Mouse (Mus musculus) left cerebral cortex, postnatal 10 days (tissue): ENCODE measurements at regions not wholly inside any gene's neighbourhood (a gene's known extent, or its start where the extent isn't known, plus 50 kb on each side); places are given as distances from the start of the nearest gene placed in this dataset.

Experiments used
- DNase-seq, 2 experiments: peaks; one replicate each; pipeline ENCODE4 v3.0.0; 2021 to 2022; ENCODE audit warnings: low spot score in 2 of 2, mixed read lengths in 1 of 2; ENCODE audit errors: extremely low spot score in 1 of 2
- intact Hi-C: fragments of 180-260 bp; cut with DNase I; formaldehyde crosslinking; loops from one replicate; pipeline ENCODE4 v1.15.1; 2025

DNA sequence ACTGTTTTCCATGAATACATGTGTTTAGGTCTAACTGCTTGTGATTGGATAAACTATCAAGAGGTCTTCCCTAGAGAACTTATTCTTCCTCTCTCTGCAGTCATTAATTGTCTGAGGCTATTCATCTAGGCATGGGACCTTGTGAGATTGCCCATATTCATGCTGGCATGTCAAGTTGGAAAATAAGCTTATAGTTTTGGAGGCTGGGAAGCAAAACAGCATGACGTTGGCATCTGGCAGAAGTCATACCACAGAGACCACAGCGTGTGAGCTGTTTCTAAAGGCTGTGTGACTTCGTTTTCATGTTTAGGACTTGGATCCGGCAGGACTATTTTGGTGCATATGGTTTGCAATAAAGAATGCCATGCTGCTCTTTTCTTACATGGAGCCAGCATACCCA, 185.5 kb upstream of the Cblb start:
- no peak for DNase-seq
- intact Hi-C loops, result no loop called here

DNA sequence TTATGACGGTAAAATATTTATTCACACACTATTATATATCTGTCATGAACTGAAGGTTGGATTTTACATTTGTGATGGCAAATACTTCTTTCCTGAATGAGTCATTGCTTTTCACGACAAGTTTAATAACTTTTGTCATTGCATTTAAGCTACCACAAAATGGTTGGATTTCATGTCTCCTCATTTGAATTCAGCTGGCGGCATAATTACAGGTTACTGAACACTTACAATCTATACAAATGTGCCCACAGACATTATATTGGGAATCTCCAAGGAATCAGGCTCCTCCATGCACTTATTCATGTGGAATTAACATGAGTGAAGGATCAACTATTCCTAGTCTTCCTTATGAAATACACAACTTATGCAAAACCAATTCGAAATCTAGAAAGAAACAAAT, 150.3 kb upstream of the Cblb start:
- DNase-seq, result no peak
- intact Hi-C loops, result no loop called here

DNA sequence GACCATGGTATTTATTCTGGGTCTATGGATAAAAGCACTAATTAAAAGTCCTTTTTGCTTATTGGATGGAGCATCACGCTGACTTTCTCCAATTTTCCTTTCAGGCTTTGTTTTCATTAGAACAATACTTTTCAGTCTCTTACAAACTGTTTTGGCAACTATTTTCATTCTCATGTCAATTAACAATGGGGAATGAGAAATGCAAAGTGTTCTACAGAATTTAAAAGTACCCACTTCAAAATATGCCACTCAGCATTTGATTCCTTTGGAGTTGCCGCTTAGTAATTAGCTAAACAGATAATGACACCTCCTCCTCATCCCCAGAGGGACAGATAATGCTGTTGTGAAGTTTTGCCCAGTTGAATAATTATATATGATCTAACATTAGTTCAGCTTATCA, 149.9 kb upstream of the Cblb start:
- DNase-seq, result no peak
- intact Hi-C loops, result no loop called here

DNA sequence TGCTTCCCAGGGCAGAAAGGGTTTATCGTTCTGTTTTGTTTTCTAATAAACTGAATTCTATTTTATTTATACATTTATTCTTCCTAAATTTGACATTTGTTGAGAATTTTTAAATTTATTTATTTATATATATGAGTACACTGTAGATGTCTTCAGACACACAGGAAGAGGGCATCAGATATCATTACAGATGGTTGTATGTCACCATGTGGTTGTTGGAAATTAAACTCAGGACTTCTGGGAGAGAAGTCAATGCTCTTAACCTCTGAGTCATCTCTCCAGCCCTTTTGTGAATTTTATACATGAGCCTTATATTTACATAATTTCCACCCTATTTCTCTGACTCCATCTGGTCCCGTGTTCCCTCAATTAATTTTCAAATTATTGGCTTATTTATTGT, 147.2 kb upstream of the Cblb start:
- intact Hi-C loops, result no loop called here
- DNase-seq, result no peak

GRCm38 (mm10) chr16:51887496-51887895, 143.5 kb upstream of the Cblb start:
- no peak for DNase-seq
- intact Hi-C loops, result no loop called here

DNA sequence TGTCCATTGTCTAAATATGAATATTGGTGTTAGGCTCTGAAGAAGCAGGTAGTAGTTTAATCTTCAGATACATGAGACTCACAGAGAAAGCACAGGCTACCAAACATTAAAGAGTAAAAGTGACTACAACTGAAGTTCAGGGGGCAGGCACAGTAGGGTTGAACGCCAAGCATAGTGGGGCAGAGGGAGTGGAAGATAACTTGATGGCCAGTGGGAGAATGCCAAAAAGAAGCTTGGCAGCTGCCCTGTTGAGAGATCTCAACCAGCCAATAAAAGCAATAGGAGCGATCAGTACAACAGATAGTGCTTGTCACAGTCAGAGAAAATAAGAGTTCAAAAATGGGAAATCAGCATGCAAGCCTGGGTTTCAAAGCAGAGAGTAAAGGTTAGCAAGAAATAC, 125.4 kb upstream of the Cblb start:
- intact Hi-C loops, result no loop called here
- no peak for DNase-seq

DNA sequence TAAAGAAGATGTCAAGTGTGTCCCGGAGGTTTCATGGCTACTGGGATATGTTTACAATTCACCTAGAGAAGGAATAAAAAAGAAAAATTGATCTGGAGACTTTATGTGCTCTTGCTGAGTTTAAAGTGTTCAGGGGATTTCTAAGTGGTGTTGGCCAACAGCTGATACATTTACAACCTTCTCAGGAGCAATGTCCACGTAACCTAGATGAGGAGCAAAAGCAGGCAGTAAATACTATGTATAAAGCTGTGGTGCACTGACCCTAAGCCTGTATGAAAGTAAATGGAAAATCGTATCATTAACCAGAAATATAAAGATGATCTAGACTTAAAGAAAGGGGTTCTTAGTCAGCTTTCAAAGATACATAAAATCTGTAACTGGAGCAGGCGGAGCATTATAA, 124.3 kb upstream of the Cblb start:
- no peak for DNase-seq
- intact Hi-C loops, result no loop called here

DNA sequence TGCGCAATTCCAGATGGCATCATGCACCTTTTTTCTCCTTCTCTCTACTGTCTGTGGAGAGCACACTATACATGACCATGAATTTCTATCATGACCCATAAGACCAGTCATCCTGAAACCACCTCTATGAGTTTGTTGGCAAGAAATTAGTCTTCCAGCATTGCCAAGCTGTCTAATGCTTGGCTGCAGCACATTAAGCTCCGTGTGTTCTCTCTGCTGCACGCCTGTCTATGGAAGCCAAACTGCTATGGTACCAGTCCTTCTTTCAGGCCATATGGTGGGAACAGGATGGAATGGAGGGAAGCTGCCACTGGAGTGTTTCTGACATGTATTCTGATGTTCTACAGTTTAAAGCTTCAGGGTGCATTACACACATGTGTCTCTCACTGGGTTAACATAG, 121.0 kb upstream of the Cblb start:
- no peak for DNase-seq
- intact Hi-C loops, result no loop called here

DNA sequence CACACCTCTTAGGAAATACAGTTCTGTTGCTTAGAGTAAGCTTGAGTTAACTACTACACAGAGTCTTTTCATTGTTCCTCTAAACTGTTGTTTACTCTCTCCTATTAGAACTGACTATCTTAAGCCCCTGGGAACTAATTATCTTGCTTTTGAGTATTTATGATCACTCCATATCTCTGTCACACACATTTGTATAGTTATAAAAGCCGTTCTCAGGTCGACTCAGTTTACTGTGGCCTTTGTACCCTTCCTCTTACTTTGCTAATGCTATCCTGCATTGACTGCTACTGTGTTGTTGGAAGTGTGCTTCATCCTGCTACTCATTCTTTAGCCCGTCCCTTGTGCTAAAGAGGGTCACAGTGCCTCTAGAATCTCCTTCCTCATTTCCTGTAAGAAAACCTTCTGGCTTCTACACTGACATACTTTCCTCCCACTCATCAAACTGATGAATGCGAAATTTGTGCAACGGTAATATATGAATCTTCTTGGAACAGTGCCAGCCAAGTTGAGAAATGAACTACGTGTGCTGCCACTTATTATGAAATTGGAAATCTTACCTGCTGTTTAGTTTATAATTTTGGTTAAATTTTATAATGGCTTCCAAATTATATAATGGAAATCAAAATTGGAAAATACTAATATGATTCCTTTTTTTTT, 119.8 kb upstream of the Cblb start:
- intact Hi-C loops, result no loop called here
- DNase-seq, result no peak

DNA sequence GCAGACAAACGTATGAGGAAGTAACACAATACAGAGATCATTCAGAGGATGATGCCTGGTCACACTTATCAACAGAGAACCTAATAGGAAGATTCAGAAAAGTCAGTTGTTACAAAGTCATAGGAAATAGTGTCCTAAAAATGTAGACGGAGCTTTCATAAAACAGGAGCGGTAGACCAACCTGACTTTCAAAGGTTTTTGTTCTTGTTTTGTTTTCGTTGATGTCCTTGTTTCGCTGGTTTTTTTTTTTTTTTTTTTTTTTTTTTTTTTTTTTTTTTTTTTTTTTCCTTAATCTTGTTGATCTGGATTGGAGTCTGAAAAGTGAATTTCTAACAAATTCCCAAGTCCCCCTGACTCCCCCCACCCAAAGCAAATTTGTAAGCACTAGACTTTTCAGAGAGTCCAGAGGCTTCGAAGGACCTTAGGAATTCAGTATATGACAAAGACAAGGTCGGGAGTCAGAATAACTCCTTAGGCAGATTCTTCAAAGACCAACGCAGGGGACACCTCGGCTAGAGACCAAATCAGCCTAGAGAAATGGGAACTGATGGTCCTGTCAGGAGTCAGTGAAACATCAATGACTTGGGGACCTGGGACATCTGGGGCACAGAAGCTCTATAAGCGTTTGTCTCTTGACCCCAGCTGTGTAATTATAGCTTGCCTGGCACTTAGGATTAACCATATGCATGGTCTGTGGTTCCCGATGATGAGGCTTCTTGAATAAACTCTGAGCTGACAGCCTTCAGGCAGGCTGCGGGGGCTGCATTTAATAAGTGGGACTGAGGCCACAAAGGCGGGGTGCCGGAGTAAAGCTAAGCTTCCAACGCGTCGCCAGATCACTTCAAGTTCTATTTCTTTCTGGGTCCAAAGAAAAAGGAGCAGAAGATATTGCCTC, 115.7 kb upstream of the Cblb start:
- intact Hi-C loops, result no loop called here
- no peak for DNase-seq

DNA sequence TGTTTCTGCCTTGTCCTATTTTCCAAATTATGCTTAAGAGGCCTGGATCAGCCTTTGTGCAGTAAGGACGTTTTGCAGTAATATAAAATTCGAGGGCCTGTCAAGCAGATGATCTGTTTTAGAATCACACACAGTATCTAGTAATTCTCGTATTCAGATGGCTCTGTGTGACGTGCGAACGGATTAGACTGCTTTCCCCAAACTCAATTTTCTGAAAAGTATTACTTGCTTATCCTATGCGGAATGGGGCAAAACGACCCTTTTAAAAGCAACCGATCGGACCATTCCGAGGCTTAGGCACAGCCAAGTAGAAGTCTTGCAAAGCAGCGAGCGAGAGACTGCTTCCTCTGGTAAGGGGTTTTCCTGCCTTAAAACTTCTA, 115.1 kb upstream of the Cblb start:
- no peak for DNase-seq
- intact Hi-C loops, result no loop called here

DNA sequence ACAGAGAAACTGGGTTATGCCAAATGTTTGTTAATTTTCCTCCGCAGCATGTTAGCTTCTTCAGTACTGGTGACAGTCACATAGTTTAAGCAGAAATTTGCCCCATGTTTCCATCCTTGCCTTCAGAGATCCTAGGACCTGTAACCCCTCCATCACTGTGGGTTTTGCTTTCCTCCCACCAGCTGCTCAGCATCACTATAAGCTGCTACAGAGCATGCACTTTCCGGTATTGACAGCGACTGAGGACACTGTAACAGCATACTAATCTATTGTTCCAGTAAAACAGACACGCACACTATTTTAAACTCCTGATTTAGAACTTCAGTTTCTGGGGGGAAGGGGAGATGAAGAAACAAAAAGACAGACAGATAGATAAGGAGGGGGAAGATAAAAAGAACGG, 114.7 kb upstream of the Cblb start:
- intact Hi-C loops, result no loop called here
- DNase-seq, result no peak

DNA sequence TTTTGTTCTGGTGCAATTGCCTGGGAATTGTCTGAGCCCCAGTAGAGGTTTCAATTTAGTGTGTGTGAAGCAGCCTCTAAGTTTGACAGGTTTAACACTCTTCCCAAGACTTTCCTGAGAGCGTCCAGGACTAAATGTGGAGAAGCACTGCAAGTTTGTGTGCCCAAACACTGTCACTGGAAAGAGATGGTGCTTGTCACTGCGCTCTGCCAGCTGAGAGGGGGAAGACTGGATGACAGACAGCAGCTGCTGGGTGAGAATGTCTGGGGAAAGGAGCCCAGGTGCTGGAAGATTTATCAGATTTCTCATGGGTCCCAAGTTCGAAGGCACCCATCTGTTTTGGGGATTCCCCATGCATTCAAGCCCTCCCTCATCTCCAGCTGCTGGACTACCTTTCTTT, 114.2 kb upstream of the Cblb start:
- intact Hi-C loops, result no loop called here
- no peak for DNase-seq

DNA sequence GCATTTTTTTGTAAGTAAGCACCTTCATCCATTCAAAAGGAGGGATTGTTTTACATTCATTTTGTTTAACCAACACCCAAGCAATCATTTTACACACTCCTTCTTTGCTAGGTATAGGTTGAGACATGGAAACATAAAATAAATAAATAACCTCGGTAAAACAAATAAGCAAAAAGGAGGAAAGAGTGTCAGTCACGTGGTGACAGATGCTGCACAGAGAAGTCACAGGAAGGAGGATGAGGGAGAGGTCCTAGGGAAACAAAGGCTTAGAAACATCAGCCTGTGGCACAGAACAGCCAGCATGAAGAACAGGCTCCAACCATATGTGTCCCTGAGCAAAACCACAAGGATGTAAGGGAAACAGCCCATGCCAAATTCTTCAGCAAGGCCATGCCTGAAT, 113.5 kb upstream of the Cblb start:
- no peak for DNase-seq
- intact Hi-C loops, result no loop called here

DNA sequence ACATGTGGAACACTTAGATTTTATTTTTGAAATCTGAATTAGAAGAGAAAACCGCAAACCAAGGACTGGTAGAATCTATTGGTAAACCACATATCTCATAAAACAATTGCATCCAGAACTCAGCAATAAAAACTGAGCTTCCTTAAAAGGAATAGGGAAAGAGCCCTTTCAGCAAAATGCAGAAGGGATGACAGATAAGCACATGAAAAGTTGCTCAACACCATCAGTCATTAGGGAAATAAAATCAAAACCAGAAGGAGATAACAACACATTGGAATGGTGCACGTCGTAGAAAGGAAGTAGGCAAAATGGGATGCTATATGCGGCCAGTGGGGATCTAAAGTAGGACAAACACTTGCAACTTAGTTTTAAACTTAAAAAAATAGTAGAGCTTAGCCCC, 110.0 kb upstream of the Cblb start:
- DNase-seq, result no peak
- intact Hi-C loops, result no loop called here

DNA sequence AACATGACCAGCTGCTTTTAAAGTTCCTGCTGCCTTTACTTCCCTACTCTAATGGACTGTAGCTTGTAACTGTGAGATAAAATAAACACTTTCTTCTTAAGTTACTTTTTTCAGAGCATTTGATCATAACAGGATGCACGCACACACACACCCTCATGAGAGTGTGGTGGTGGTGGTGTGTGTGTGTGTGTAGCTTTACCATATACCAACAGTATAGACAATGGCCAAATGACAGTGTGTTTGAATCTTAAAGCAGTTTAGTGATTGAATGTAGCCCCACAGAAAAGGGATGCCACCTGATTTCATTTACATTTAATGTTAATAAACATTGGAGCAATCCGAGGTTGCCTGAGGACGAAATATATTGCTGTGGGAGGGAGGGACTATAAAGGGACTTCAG, 108.4 kb upstream of the Cblb start:
- DNase-seq, result no peak
- intact Hi-C loops, result no loop called here

GRCm38 (mm10) chr16:51925639-51926038, 105.4 kb upstream of the Cblb start:
- DNase-seq, result no peak
- intact Hi-C loops, result no loop called here

DNA sequence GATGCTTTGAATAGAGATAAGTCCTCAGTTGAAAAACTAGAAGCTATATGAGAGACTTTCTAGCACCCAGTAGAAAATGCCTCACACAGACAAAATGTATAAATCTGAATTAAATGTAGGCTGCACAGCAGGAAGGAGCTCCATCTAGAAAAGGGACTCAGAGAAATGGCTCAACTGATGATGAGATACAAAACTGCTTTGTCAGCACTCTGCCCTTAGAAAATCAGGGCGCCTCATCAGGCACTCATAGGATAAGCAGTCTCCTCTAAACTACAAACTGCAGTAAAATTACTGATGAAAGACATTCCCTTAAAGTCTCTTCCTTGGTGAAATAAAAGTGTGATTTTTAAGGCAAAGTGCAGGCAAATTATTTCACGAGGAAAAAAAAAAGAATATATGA, 97.9 kb upstream of the Cblb start:
- DNase-seq, result no peak
- intact Hi-C loops, result no loop called here

GRCm38 (mm10) chr16:51933965-51934364, 97.1 kb upstream of the Cblb start:
- DNase-seq, result no peak
- intact Hi-C loops, result no loop called here

DNA sequence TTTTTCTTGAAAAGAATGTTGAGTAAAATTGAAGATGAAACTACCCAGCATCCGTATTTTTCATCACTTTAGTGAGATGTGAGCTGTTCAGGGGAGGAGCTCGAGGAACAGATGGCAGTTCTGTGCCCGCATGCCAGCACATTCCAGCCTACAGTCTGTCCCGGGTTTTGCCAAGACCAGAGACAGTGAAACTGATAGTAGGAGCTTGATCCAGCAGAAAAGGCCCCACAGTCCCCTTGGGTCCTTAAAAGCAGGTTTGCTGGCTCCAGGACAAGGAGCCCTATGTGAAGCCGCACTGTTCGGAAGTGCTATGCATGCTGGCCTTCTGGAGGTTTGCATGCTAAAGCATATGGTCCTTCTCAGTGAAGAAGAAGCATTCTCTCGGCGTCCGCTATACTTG, 93.7 kb upstream of the Cblb start:
- intact Hi-C loops, result no loop called here
- peak; percentile 49 to 64 for DNase-seq

- intact Hi-C loops, result no loop called here
- no peak for DNase-seq
These were observed 92.0 kb upstream of the Cblb start for GRCm38 (mm10) chr16:51939061-51939460.
